Mouse (Mus musculus) stomach, adult 2 months (tissue): ENCODE results near the gene Macc1. TPM values are rescaled to one million over a fixed set of nuclear protein-coding genes. Genes with fewer than 3 reads are reported as not detected.

Experiments used
- polyA plus RNA-seq: library from polyadenylated mRNA; depleted of rRNA; stranded (reverse); fragments of >200 nt; gene quantifications from 2 replicates; pipeline ENCODE4 v1.2.3, GENCODE M21; 2012; rRNA removed

Gene Macc1
- polyA plus RNA-seq, result 0.08 and 0.28 TPM in 2 replicates

DNA sequence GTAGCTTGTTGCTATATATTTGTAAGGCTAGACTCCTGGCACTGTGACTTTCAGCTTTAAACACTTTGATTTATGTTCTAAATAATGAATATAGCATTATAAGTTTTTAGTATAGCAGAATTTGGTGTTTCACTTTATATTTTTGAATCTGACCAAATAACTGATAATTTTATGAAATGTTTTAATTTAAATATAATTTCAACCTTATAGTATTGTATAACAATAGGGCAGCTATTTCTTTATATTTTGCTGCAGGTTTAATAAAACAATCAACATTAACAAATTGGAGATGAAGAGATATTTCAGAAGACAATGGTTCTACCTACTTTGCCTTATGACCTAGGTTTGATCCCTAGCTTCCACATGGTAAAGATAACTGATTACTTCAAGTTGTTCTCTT, at the start of gene Macc1:
TSS of gene Macc1 (plus strand) at position 301 of the 400 bp plus-strand sequence.

Other genes starting within 250 kb of the Macc1 start
- 0.03 and 0.17 TPM in 2 replicates for gene Itgb8, start 75.5 kb upstream of the Macc1 start, polyA plus RNA-seq